Mouse (Mus musculus) liver, postnatal 0 days (tissue): Measurements from ENCODE around the gene Elmo1.

Source experiments
- CTCF ChIP-seq: sonication (generic); IDR thresholded peaks from 2 replicates; pipeline ENCODE4 v1.5.1; 2016; ENCODE audit warnings: antibody characterized with exemption, low read depth
- EP300 ChIP-seq: IDR thresholded peaks from 2 replicates; pipeline ENCODE4 v1.6.1; 2016; ENCODE audit warnings: antibody characterized with exemption, low read depth, mild to moderate bottlenecking

DNA sequence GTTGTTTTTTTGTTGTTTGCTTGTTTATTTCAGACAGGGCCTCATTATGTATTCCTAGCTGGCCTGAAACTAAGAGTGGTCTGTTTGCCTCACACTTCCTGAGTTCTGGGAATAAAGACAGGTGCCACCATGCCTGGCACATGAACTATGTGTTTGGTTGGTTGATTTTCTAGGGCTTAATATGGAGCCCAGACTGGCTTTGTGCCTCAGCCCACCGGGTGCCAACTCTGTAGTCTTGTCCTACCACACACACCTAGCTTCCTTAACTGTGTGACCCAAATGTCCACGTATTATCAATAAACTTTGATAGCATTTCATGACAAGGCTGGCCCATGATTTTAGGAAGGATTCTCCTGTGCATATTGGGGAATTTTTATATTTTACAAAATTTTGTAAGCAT lies 217.0 kb downstream of the Elmo1 start:
- no peak for TF ChIP-seq CTCF
- no peak for TF ChIP-seq EP300
